Mouse (Mus musculus) lung, postnatal 10 days (tissue): ENCODE results near the gene Serpinh1.

ENCODE experiments used
- DNase-seq: peaks from one replicate; pipeline ENCODE4 v3.0.0; 2021

Gene Serpinh1

DNA sequence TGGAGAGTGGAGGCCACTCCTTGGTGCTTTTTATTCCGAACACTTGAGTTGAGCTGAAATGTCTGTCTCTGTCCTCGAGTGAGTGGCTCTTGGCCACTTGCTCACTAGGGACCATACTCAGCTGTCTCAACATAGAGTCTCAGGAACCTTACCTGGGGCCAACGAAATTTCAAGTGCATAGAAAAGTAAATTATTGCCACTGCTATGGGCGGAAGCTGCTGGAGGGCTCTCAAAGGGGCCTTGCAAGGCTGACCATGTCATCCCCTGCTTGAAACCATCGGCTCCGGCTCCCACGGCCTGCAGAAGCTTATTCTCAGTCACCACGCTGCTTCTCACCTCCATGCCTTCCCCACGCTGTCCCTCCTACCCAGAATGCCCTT is 29.7 kb downstream of the Serpinh1 start:
- DNase-seq, result peak; percentile 32

DNA sequence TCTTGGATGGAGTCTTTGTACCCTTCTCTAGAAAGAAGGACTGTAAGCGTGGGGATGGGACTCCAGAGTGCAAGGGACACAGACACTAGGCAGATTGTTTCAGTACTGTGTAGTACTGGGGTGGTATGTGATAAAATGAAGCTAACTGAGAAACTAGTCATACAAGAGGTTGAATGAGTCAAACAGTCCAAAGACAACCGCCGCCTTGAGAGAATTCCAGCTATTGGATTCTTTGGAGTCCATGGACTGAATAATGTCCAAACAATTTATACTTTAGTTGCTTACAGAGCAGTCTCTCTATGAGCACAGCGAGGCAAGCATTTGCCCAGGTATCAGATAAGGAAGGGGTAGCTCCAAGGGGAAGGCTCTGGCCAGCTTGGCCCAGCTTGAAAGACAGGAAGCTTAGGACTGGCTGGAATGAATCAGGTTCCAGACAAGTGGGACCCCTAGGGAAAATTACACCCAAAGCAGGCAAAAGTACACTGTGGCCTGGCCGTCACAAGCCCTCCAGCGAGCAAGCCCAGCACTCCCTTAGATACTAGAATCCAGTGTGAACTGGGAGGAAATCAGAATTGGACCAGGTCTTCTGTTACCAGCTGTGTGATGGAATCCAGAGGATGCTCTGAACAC is 30.2 kb downstream of the Serpinh1 start:
- DNase-seq, result no peak

DNA sequence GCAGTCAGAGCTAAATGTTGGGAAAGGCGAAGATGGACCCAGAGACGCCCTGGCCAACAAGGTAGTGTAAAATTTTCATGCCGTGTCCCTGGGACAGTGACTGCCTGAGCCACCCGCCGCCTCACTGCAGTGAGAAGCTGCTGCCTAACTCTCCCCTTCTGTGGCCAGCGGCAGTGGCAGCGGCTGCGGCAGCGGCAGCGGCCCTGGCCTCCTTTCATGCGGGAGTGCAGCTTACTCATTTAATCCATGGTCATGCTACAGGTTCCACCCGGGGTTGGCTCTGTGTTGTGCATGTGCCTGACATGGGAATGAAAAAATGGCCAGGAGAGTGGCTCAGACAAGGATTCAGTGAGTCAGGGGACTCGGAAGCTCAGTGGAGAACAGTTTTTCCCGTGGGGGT is 32.5 kb downstream of the Serpinh1 start:
- no peak for DNase-seq

DNA sequence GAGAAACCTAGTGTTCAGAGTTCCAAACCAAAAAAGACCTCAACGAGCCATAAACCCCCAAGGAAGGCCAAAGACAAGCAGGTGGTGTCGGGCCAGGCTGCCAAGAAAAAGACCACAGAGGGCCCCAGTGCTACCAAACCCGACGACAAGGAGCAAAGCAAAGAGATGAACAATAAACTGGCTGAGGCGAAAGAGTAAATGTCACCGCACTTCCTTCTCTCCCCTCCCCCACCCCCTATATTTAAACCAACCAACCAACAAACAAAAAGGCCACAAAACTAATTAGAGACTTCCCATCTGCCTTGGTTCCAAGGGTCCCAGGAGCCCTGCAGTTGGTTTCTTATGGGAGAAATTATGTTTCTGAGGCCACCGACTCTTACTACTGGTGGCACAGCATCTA is 35.6 kb downstream of the Serpinh1 start:
- no peak for DNase-seq

DNA sequence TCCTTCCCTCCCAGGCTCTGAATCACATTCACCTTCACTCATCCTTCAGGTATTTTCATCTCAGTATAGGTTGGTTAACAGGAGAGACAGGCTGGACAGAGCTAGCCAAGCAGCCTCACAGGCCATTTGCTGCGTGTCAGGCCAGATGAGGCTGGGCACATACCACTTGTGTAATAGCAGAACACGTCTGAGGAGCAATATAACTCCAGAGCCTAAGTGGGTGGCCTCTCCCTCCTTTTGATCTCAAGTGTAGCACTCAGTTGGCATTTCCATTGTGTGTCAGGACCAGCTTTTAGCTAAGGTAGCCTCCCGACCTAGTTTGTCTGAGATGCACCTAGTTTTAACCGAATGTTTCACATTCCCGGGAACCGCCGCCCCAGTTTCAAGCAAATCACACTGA is 36.8 kb downstream of the Serpinh1 start:
- DNase-seq, result peak; percentile 41

DNA sequence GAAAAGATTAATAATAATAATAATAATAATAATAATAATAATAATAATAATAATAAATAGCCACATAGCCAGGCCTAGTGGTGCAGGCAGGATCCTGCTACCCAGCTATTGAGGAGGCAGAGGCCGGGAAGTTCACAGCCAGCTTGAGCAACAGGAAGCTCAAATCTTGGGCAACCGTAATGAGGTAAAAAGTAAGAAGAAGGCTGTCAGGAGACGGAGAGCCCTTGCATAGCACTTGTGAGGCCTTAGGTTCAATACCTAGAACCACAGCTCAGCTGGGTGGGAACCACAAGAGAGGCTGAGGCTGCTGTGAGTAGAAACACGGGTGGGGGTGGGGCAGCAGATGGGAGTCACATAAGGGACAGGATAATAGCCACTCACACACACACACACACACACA is 38.5 kb downstream of the Serpinh1 start:
- DNase-seq, result no peak

DNA sequence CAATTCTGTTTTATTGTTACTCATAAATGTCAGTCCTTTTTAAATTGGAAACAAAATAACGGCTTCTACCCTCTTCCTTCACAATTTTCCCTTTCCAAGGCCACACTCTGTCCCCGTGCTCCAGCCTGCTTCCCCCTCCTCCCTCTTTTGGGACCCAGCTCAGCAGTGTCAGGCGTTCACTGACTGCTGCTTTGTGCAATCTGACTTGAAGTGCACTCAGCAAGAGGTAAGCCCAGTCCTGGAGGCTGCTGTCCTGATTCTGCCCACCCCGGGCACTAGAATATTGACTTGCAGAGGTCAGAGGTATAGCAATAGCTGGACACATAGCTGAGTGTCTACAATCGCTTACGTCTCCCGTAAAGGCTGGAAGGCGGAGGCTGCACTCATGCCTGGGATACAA is 39.8 kb downstream of the Serpinh1 start:
- DNase-seq, result no peak

DNA sequence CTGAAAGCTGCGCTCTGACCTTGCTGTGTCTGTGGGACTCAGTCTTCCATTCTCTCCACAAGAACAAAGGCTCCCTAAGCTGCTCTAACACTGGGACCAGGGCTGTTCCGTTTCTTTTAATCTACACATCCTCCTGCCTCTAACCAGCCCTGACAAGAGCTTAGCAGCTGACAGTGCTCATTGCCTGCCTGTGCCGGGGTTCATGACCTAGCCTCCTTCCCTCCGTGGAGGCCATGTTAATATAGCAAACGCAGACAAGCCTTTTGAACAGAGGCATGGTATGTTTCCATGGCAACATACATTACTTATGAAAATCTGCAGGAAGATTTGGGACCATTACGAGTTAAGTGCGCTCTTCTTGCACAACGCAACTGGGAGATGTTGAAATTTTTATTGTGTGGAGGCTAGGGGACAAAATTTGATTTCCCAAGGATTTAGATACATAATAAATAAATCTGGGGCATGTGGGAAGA is 40.3 kb downstream of the Serpinh1 start:
- no peak for DNase-seq

DNA sequence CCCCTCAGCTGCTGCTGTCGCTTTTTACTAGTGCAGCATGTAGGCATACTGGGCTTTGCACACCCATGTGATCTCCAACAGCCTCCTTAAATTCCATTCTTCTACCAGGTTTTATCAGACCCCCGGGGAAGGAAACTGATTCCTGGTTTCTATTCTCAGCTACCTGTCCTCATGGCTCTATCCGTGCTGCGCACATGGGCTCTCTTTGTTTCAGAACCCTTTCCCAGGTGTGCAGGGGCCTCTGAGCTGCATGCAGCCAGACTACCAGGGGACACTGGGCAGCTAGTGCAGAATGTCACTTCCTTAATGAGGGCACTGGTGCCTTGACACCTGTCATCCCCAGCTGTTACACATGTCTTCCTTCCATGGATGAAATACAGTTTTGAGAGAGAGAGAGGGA is 41.0 kb downstream of the Serpinh1 start:
- DNase-seq, result no peak

DNA sequence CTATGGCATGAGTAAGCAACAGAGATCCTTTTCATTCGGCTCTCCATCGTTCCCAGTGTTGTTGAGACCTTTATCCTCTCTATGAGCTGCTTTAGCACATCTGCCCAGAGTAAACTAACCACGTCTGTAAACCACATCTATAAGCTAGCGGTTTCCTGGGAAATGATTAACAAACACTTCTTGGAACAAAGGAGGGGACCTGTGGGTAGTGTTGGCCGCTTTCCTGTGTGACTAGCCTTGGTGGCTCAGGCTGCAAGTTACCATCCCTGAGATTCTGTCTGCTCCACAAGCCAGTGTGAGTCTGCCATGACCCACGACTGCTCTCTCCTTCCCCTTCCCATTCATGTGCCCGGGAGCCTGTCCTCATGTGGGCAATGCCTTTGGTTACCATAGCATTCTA is 41.6 kb downstream of the Serpinh1 start:
- DNase-seq, result no peak

DNA sequence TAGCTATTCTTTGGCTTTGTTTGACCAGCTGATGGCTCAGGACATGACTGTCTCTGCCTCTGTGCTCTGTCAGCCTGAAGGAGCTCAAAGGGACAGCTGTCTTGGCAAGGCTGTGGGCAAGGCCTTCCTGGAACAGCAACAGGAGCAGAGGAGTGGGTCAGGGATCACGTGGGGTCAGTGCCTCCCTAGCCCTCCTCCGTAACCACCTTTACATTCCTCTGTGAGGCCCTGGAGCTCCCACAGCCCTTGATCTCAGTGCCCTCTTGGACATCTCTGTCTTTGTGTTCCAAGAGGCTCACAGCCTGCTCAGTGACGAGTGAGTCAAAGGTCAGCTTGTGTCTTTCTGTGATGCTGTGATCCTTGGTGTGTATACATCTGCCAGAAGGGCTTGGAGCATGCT is 46.4 kb downstream of the Serpinh1 start:
- no peak for DNase-seq

DNA sequence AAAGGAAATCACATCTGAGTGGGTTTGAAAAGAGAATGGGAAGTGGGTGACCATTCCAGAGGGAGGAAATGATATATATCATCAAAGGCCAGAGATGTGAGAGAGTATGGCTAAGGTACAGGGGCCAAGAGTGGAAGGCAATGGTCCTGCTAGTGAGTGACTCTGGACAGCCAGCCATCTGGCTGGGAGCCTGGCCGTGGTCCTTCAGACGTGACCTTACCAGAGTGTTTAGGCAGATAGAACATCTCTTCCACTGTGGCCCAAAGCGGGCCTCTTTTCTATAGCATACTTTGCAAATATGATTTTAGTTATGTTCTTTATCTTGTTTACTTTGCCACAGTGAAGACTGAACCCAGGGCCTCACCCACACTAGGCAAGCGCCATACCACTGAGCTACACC is 47.4 kb downstream of the Serpinh1 start:
- DNase-seq, result no peak

DNA sequence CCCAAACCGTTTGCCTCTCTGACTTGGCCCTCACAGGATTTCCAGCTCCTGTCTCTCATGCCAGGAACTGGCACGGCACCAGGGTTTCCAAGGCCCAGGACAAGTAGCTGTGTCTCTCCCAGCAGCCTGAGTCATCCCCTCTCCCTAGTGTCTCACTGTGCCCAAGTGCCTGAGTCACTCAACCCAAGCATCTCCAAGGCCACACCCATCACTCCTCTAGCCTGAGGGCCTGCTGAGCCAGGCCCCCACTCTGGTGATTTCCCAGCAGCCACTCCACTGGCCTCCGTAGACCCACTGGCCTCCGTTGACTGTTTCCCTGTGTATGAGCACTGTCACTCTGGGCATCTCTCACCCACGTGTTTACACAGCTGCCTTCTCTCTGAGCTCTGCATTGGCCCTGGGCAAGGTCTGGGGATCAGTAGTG is 48.1 kb downstream of the Serpinh1 start:
- peak; percentile 85 for DNase-seq

DNA sequence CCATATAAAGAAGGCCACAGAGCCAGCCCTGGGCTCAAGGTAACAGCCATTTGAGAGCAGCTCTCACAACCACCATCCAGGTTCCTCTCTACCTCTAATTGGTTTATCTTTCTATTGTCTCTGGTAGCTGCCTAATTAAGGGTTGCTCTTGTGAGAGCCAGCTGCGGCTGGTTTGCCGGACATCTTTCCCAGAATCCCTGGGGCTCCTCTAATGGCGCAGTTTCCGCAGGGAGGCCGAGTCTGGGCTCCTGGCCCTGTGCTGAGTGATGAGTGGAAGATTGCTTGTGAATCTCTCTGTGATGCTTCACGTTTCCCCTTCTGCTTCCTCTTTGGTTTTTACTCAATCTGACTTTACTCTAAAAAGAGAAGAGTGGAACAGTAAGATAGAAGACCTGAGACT is 49.0 kb downstream of the Serpinh1 start:
- no peak for DNase-seq

DNA sequence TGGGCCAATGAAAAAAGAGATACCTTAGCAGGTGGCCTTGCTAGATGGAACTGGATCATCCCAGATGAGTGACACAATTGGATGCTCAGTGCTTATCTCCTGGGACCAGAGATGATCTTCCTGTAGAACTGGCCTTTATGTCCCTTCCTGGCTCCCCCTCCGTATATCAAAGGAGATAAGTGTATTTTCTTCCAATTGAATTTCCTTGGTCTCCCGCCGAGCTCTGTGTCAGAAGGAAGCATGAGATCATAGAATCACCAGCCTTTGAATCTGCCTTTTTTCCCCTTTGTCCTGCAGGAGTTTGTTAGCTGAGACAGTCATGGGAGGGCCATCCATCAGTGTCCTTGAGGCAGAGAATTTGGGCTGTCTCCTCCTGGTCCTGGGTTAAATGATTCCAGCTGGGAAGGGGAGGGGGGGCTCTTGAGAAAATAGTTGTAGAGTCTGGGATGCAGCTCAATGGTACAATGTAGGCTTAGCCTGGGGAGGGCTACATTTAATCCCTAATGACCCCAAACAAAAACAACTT is 52.3 kb downstream of the Serpinh1 start:
- no peak for DNase-seq
